Mouse (Mus musculus) liver, embryonic 15.5 days (tissue): ENCODE data around the gene Ccdc39. TPM values are rescaled to one million over a fixed set of nuclear protein-coding genes. Genes with fewer than 3 reads are reported as not detected.
A peak's percentile ranks its signal among the peaks of the same experiment; 100 is the strongest.

Source experiments
- ATAC-seq: fragments of 200-750 bp; cut with Nextera tagmentation; 2 replicates; pipeline ENCODE4 v1.8.0; 2017; ENCODE audit warnings: moderate number of reproducible peaks, mild to moderate bottlenecking, moderate library complexity; ENCODE audit not compliant: insufficient read depth
- H3K27ac ChIP-seq: fragments of 300-500 bp; sonication (generic); replicated peaks from 2 replicates; pipeline ENCODE4 v1.5.1; 2015; ENCODE audit warnings: mild to moderate bottlenecking, inconsistent platforms
- H3K27me3 ChIP-seq: fragments of 300-500 bp; sonication (generic); 2 replicates; pipeline ENCODE4 v1.6.1; 2015; ENCODE audit warnings: mild to moderate bottlenecking, inconsistent platforms
- H3K36me3 ChIP-seq: fragments of 300-500 bp; sonication (generic); replicated peaks from 2 replicates; pipeline ENCODE4 v1.6.1; 2015; ENCODE audit warnings: moderate library complexity, mild to moderate bottlenecking, inconsistent platforms
- H3K4me1 ChIP-seq: fragments of 300-500 bp; sonication (generic); replicated peaks from 2 replicates; pipeline ENCODE4 v1.6.1; 2015; ENCODE audit warnings: inconsistent platforms
- H3K4me2 ChIP-seq: fragments of 300-500 bp; sonication (generic); 2 replicates; pipeline ENCODE4 v1.6.1; 2015; ENCODE audit warnings: moderate library complexity, mild to moderate bottlenecking, inconsistent platforms
- H3K4me3 ChIP-seq: fragments of 300-500 bp; sonication (generic); replicated peaks from 2 replicates; pipeline ENCODE4 v1.5.1; 2015; ENCODE audit warnings: mild to moderate bottlenecking, inconsistent platforms
- H3K9ac ChIP-seq: fragments of 300-500 bp; sonication (generic); 2 replicates; pipeline ENCODE4 v1.6.1; 2015; ENCODE audit warnings: moderate library complexity, mild to moderate bottlenecking, inconsistent platforms
- H3K9me3 ChIP-seq: fragments of 300-500 bp; sonication (generic); replicated peaks from 2 replicates; pipeline ENCODE4 v1.6.1; 2016; ENCODE audit warnings: inconsistent platforms
- WGBS: fragments of 180-500 bp; shearing (Covaris S2); methylation state at CpG from one replicate; pipeline ENCODE4 v1.1.7; 2015; ENCODE audit warnings: mixed read lengths; ENCODE audit not compliant: insufficient replicate concordance; 5-methylcytosine and 5-hydroxymethylcytosine counted together
- polyA plus RNA-seq: library from polyadenylated mRNA; unstranded; fragments of >200 nt; fragmentation: Nextera tagmentation; extraction: Ambion mirVana; gene quantifications from 2 replicates; pipeline ENCODE4 v1.2.1, GENCODE M21; 2015

Gene Ccdc39
- 0.02 and 0.14 TPM in 2 replicates for polyA plus RNA-seq

- Histone ChIP-seq H3K4me3 (peak within 1 kb of the TSS; percentile 34), H3K4me1 (0 out of 2 replicates have a peak, but pooled peaks cover 4% of the 10 kb centered on the region), H3K27me3 (no peaks in the 10 kb centered on the region), H3K9ac (no peak within 1 kb of the TSS), H3K4me2 (peak within 1 kb of the TSS; percentile 58), H3K36me3 (no peaks in the 10 kb centered on the region), H3K9me3 (no peaks in the 10 kb centered on the region), H3K27ac (no peak within 1 kb of the TSS)
- no peak for ATAC-seq
- 7% methylated on average over 26 of the region's 26 CpGs for WGBS
Measured at GRCm38 (mm10) chr3:33843801-33844632, at the start of gene Ccdc39. Gene Ccdc39, minus strand, starts transcription at chr3:33844310.

GRCm38 (mm10) chr3:33893433-33893832 is 49.3 kb upstream of the Ccdc39 start:
- no peaks in the 10 kb centered on the region for H3K9me3 ChIP-seq
- H3K4me1 ChIP-seq: no peaks in the 10 kb centered on the region
- no peak for ATAC-seq
- H3K4me2 ChIP-seq: no peak overlapping the region
- 62% methylated on average over 5 of the region's 5 CpGs for WGBS
- no peaks in the 10 kb centered on the region for H3K36me3 ChIP-seq
- no peak overlapping the region for H3K27ac ChIP-seq
- no peaks in the 10 kb centered on the region for H3K27me3 ChIP-seq
- H3K4me3 ChIP-seq: no peak overlapping the region
- H3K9ac ChIP-seq: no peak overlapping the region

- no peak for ATAC-seq
- no peak overlapping the region for H3K4me2 ChIP-seq
- 40% methylated on average over 8 of the region's 8 CpGs for WGBS
- no peaks in the 10 kb centered on the region for H3K36me3 ChIP-seq
- H3K4me1 ChIP-seq: no peaks in the 10 kb centered on the region
- H3K27ac ChIP-seq: no peak overlapping the region
- no peaks in the 10 kb centered on the region for H3K9me3 ChIP-seq
- no peaks in the 10 kb centered on the region for H3K27me3 ChIP-seq
- no peak overlapping the region for H3K4me3 ChIP-seq
- H3K9ac ChIP-seq: no peak overlapping the region
Measured at GRCm38 (mm10) chr3:33887438-33887837, 43.3 kb upstream of the Ccdc39 start.

- Histone ChIP-seq H3K4me2 (no peak overlapping the region), H3K4me1 (no peaks in the 10 kb centered on the region), H3K9ac (no peak overlapping the region), H3K36me3 (no peaks in the 10 kb centered on the region), H3K9me3 (no peaks in the 10 kb centered on the region), H3K27ac (no peak overlapping the region), H3K27me3 (no peaks in the 10 kb centered on the region), H3K4me3 (no peak overlapping the region)
- ATAC-seq: no peak
- 67% methylated on average over 6 of the region's 6 CpGs for WGBS
Measured at GRCm38 (mm10) chr3:33883105-33883504, 39.0 kb upstream of the Ccdc39 start.

- Histone ChIP-seq H3K27me3 (no peaks in the 10 kb centered on the region), H3K9me3 (no peaks in the 10 kb centered on the region), H3K4me1 (no peaks in the 10 kb centered on the region), H3K27ac (no peak overlapping the region), H3K9ac (no peak overlapping the region), H3K4me3 (no peak overlapping the region), H3K36me3 (no peaks in the 10 kb centered on the region), H3K4me2 (no peak overlapping the region)
- ATAC-seq: no peak
- 61% methylated on average over 2 of the region's 2 CpGs for WGBS
Measured at GRCm38 (mm10) chr3:33882695-33883094, 38.6 kb upstream of the Ccdc39 start.

GRCm38 (mm10) chr3:33878661-33879060 is 34.6 kb upstream of the Ccdc39 start:
- 66% methylated on average over 6 of the region's 6 CpGs for WGBS

GRCm38 (mm10) chr3:33874456-33875286 is 30.6 kb upstream of the Ccdc39 start:
- H3K27me3 ChIP-seq: no peaks in the 10 kb centered on the region
- H3K4me1 ChIP-seq: no peaks in the 10 kb centered on the region
- 56% methylated on average over 12 of the region's 12 CpGs for WGBS
- no peak overlapping the region for H3K27ac ChIP-seq
- H3K4me3 ChIP-seq: no peak overlapping the region
- H3K9me3 ChIP-seq: no peaks in the 10 kb centered on the region
- H3K9ac ChIP-seq: no peak overlapping the region
- H3K4me2 ChIP-seq: no peak overlapping the region
- ATAC-seq: no peak
- H3K36me3 ChIP-seq: no peaks in the 10 kb centered on the region

More at GRCm38 (mm10) chr3:33878661-33879060, 34.6 kb upstream of the Ccdc39 start:
- no peak overlapping the region for H3K9ac ChIP-seq
- no peak overlapping the region for H3K4me2 ChIP-seq
- H3K4me3 ChIP-seq: no peak overlapping the region
- ATAC-seq: no peak
- no peaks in the 10 kb centered on the region for H3K27me3 ChIP-seq
- no peaks in the 10 kb centered on the region for H3K4me1 ChIP-seq
- H3K36me3 ChIP-seq: no peaks in the 10 kb centered on the region
- H3K27ac ChIP-seq: no peak overlapping the region
- no peaks in the 10 kb centered on the region for H3K9me3 ChIP-seq

GRCm38 (mm10) chr3:33873837-33874236 is 29.7 kb upstream of the Ccdc39 start:
- Histone ChIP-seq H3K27ac (no peak overlapping the region), H3K4me1 (no peaks in the 10 kb centered on the region), H3K4me3 (no peak overlapping the region), H3K9me3 (no peaks in the 10 kb centered on the region), H3K9ac (no peak overlapping the region), H3K36me3 (no peaks in the 10 kb centered on the region), H3K27me3 (no peaks in the 10 kb centered on the region), H3K4me2 (no peak overlapping the region)
- no peak for ATAC-seq
- WGBS: 73% methylated on average over 7 of the region's 7 CpGs

- H3K27ac ChIP-seq: no peak overlapping the region
- no peaks in the 10 kb centered on the region for H3K36me3 ChIP-seq
- no peak for ATAC-seq
- H3K9me3 ChIP-seq: no peaks in the 10 kb centered on the region
- H3K4me3 ChIP-seq: no peak overlapping the region
- no peak overlapping the region for H3K4me2 ChIP-seq
- 74% methylated on average over 8 of the region's 8 CpGs for WGBS
- no peaks in the 10 kb centered on the region for H3K27me3 ChIP-seq
- no peaks in the 10 kb centered on the region for H3K4me1 ChIP-seq
- H3K9ac ChIP-seq: no peak overlapping the region
Measured at GRCm38 (mm10) chr3:33873366-33873765, 29.3 kb upstream of the Ccdc39 start.

- Histone ChIP-seq H3K4me1 (no peaks in the 10 kb centered on the region), H3K9ac (no peak overlapping the region), H3K4me2 (no peak overlapping the region), H3K36me3 (no peaks in the 10 kb centered on the region), H3K4me3 (no peak overlapping the region), H3K27me3 (no peaks in the 10 kb centered on the region), H3K27ac (no peak overlapping the region), H3K9me3 (no peaks in the 10 kb centered on the region)
- ATAC-seq: no peak
Measured at GRCm38 (mm10) chr3:33864000-33864540, 20.0 kb upstream of the Ccdc39 start.

GRCm38 (mm10) chr3:33858939-33859338 is 14.8 kb upstream of the Ccdc39 start:
- H3K4me2 ChIP-seq: no peak overlapping the region
- no peak overlapping the region for H3K27ac ChIP-seq
- WGBS: 29% methylated on average over 3 of the region's 3 CpGs
- no peaks in the 10 kb centered on the region for H3K4me1 ChIP-seq
- ATAC-seq: no peak
- no peaks in the 10 kb centered on the region for H3K27me3 ChIP-seq
- no peaks in the 10 kb centered on the region for H3K9me3 ChIP-seq
- no peaks in the 10 kb centered on the region for H3K36me3 ChIP-seq
- H3K4me3 ChIP-seq: no peak overlapping the region
- H3K9ac ChIP-seq: no peak overlapping the region
